Mouse (Mus musculus) hindbrain, embryonic 15.5 days (tissue): ENCODE results near the gene Uvrag. TPM values are rescaled to one million over a fixed set of nuclear protein-coding genes. Genes with fewer than 3 reads are reported as not detected.

Experiments
- ATAC-seq: fragments of 200-750 bp; cut with Nextera tagmentation; 2 replicates; pipeline ENCODE4 v1.8.0; 2017; ENCODE audit warnings: low read depth, moderate number of reproducible peaks, moderate TSS enrichment; ENCODE audit not compliant: low FRiP score
- H3K27ac ChIP-seq: fragments of 300-500 bp; sonication (generic); replicated peaks from 2 replicates; pipeline ENCODE4 v1.5.1; 2015; ENCODE audit warnings: mild to moderate bottlenecking, inconsistent platforms
- H3K27me3 ChIP-seq: fragments of 300-500 bp; sonication (generic); 2 replicates; pipeline ENCODE4 v1.6.1; 2015; ENCODE audit warnings: control low read depth, inconsistent platforms
- H3K36me3 ChIP-seq: fragments of 300-500 bp; sonication (generic); 2 replicates; pipeline ENCODE4 v1.6.1; 2015; ENCODE audit warnings: control low read depth, inconsistent platforms
- H3K4me1 ChIP-seq: fragments of 300-500 bp; sonication (generic); replicated peaks from 2 replicates; pipeline ENCODE4 v1.6.1; 2015; ENCODE audit warnings: control low read depth, inconsistent platforms
- H3K4me2 ChIP-seq: fragments of 300-500 bp; sonication (generic); 2 replicates; pipeline ENCODE4 v1.6.1; 2015; ENCODE audit warnings: moderate library complexity, mild to moderate bottlenecking, inconsistent platforms
- H3K4me3 ChIP-seq: fragments of 300-500 bp; sonication (generic); 2 replicates; pipeline ENCODE4 v1.5.1; 2015; ENCODE audit warnings: mild to moderate bottlenecking, inconsistent platforms
- H3K9ac ChIP-seq: fragments of 300-500 bp; sonication (generic); 2 replicates; pipeline ENCODE4 v1.6.1; 2015; ENCODE audit warnings: inconsistent platforms
- H3K9me3 ChIP-seq: fragments of 300-500 bp; sonication (generic); 2 replicates; pipeline ENCODE4 v1.6.1; 2016; ENCODE audit warnings: control low read depth, inconsistent platforms
- WGBS: fragments of 180-500 bp; shearing (Covaris S2); methylation state at CpG from one replicate; pipeline ENCODE4 v1.1.7; 2015; 5-methylcytosine and 5-hydroxymethylcytosine counted together
- polyA plus RNA-seq: library from polyadenylated mRNA; unstranded; fragments of >200 nt; fragmentation: Nextera tagmentation; extraction: Ambion mirVana; gene quantifications from 2 replicates; pipeline ENCODE4 v1.2.1, GENCODE M21; 2015

Uvrag gene
- polyA plus RNA-seq, 1 experiment from 2014 or later, result 16.8 TPM

DNA sequence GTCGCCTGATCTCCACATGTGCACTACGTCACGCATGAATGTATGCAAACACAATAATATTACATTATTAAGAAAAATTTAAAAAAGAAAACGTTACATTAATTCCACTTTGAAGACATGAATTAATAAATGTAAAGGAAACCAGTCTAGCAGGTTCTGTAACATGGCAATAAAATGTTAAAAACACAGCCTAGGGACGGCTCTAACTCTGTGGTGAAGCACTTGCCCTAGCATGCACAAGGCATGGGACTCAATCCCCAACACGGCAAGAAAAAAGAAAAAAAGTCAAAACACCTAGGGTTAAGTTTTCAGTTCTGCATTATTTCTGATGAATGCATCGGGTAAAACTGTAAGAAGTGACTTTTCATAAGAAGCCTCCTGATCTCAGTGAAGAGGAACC, 143.2 kb downstream of the Uvrag start:
- Histone ChIP-seq H3K27ac (no peak overlapping the region), H3K27me3 (no peaks in the 10 kb centered on the region), H3K9ac (no peak overlapping the region), H3K4me2 (no peak overlapping the region), H3K9me3 (no peaks in the 10 kb centered on the region), H3K36me3 (no peaks in the 10 kb centered on the region), H3K4me3 (no peak overlapping the region), H3K4me1 (no peaks in the 10 kb centered on the region)
- ATAC-seq, result no peak
- WGBS, result 91% methylated on average over 7 of the region's 7 CpGs

DNA sequence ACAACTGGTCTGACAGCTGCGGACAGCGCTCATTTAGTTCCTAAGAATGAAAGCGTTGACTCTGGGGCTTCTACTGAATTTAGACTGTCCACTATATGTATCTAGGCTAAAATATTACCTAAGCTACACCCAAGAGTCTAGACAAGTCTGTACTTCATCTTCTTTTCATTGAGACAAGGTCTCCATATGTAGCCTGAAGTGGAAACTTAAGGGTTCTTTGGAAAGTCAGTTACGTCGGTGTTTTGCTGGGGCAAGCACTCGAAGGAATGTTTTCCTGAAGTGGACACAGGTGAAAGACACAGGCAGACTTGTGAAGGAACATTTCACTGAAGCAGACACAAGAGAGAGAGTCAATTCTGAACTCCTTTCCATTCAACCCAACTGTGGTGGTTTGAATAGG, 144.2 kb downstream of the Uvrag start:
- Histone ChIP-seq H3K4me2 (no peak overlapping the region), H3K4me3 (no peak overlapping the region), H3K36me3 (no peaks in the 10 kb centered on the region), H3K4me1 (no peaks in the 10 kb centered on the region), H3K9ac (no peak overlapping the region), H3K27ac (no peak overlapping the region), H3K27me3 (no peaks in the 10 kb centered on the region), H3K9me3 (no peaks in the 10 kb centered on the region)
- no peak for ATAC-seq
- WGBS, result 97% methylated on average over 6 of the region's 6 CpGs

DNA sequence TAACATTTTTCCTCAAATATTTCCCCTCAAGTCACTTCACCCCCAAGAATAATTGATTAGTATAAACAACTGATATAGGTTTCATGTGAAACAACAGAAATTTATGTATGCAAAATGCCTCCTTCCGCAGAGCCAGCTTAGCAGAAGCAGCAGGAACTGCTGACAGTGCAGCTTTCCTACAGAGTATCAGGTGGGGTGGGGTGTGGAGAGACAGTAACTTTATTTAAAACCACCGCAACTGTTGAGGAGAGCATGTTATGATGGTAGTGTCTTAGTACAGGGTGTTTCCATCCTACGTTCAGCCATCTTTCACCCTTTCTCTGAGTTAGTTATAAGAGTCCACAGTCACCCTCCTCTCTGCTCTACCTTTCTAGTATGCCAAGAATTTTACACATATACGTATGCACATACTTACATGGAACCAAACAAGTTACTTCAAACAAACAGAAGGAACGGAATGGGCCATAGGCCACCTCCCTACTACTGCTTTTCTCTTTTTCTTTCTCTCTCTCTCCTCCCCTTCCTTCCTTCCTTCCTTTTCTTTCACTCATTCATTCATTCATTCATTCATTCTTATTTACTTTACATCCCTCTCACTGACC, 145.7 kb downstream of the Uvrag start:
- Histone ChIP-seq H3K9me3 (no peaks in the 10 kb centered on the region), H3K4me3 (no peak overlapping the region), H3K4me1 (no peaks in the 10 kb centered on the region), H3K36me3 (no peaks in the 10 kb centered on the region), H3K9ac (no peak overlapping the region), H3K4me2 (no peak overlapping the region), H3K27me3 (no peaks in the 10 kb centered on the region), H3K27ac (no peak overlapping the region)
- ATAC-seq, result no peak
- WGBS, result 92% methylated on average over 5 of the region's 5 CpGs

DNA sequence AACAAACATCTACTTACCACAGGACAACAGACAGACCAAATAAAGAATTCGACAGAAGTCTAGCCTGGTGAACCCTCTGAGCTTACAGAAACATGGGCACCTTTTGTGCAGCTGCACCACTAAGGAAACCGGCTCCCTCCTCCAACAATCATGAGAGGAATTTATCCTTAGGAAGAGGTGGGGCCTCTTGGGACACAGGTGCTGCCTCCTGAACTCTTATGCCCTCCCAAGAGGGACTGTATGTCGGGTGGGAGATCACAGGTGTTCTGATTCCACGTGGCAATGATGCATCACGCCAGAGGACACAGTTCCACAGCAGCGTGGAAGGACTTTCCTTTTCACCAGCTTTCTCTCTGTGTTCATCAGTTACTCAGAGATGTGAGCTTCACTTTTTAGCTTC, 146.8 kb downstream of the Uvrag start:
- no peak overlapping the region for H3K4me2 ChIP-seq
- H3K4me1 ChIP-seq, result no peaks in the 10 kb centered on the region
- no peaks in the 10 kb centered on the region for H3K27me3 ChIP-seq
- no peaks in the 10 kb centered on the region for H3K36me3 ChIP-seq
- 83% methylated on average over 6 of the region's 6 CpGs for WGBS
- H3K4me3 ChIP-seq, result no peak overlapping the region
- H3K9me3 ChIP-seq, result no peaks in the 10 kb centered on the region
- ATAC-seq, result no peak
- H3K9ac ChIP-seq, result no peak overlapping the region
- no peak overlapping the region for H3K27ac ChIP-seq

DNA sequence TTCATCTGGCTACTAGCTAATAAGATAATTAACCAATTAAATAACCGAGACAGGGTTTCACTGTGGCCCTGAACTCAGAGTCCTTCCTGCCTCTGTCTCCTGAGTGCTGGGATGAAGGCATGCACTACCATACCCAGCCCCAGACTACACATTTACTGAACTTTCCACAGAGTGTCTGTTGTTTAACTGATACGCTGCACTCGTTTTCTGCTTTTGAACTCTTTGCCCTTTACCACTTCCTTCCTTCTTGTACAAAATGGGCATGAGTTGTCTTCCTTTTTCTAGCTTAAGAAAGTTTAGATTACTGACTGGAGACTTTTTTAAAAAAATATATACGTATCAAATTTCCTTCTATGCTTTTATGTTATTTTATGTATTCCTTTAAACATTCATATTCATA, 147.5 kb downstream of the Uvrag start:
- no peak overlapping the region for H3K4me3 ChIP-seq
- H3K9me3 ChIP-seq, result no peaks in the 10 kb centered on the region
- no peak overlapping the region for H3K27ac ChIP-seq
- no peaks in the 10 kb centered on the region for H3K36me3 ChIP-seq
- H3K27me3 ChIP-seq, result no peaks in the 10 kb centered on the region
- no peak overlapping the region for H3K4me2 ChIP-seq
- ATAC-seq, result no peak
- H3K4me1 ChIP-seq, result no peaks in the 10 kb centered on the region
- H3K9ac ChIP-seq, result no peak overlapping the region
- WGBS, result 91% methylated on average over 4 of the region's 4 CpGs

DNA sequence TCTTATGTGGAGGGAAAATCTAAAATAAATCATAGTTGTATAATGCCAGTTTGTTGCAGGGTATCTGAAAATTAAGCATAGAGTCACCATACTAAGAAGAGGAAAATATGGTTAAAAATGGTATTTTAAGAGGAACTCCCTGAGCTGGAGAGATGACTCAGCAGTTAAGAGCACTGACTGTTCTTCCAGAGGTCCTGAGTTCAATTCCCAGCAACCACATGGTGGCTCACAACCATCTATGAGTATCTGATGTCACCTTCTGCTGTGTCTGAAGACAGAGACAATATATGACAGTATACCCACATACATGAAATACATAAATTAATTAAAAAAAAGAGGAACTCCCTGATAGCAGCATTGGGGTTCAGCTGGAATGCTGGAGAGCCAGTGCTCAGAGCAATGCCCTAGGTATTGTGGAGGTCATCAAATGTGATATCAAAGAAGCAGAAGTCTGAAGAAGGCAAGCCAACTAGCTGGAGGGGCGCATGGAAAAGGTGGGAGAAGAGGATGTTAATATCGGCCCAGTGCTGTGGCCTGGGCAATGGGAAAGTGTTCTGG, 149.7 kb downstream of the Uvrag start:
- Histone ChIP-seq H3K9me3 (no peaks in the 10 kb centered on the region), H3K4me3 (no peak overlapping the region), H3K27ac (no peak overlapping the region), H3K4me2 (no peak overlapping the region), H3K4me1 (no peaks in the 10 kb centered on the region), H3K9ac (no peak overlapping the region), H3K36me3 (no peaks in the 10 kb centered on the region), H3K27me3 (no peaks in the 10 kb centered on the region)
- ATAC-seq, result no peak
- WGBS, result 95% methylated on average over 2 of the region's 2 CpGs

DNA sequence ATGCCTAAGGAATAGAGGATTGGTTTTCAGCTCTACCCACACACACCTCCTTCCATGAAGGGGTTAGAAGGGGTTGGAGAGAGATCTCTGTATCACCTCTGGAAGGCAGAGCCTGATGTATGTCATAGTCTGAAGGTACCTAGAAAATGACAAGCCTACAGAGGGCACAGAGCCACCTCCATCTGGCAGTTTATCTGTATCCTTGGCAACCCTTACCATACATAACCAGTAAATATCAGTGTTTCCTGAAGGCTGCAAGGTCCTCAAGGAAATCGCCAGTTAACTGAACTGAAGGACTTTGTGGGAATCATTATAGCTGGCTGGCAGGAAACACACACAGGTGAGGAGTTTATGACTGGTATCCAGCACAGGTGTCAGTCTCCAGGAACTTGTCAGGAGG, 150.4 kb downstream of the Uvrag start:
- ATAC-seq, result no peak
- H3K27me3 ChIP-seq, result no peaks in the 10 kb centered on the region
- H3K9me3 ChIP-seq, result no peaks in the 10 kb centered on the region
- H3K4me2 ChIP-seq, result no peak overlapping the region
- no peak overlapping the region for H3K4me3 ChIP-seq
- H3K27ac ChIP-seq, result no peak overlapping the region
- H3K36me3 ChIP-seq, result no peaks in the 10 kb centered on the region
- H3K4me1 ChIP-seq, result no peaks in the 10 kb centered on the region
- 93% methylated on average over 1 of the region's 1 CpGs for WGBS
- H3K9ac ChIP-seq, result no peak overlapping the region

DNA sequence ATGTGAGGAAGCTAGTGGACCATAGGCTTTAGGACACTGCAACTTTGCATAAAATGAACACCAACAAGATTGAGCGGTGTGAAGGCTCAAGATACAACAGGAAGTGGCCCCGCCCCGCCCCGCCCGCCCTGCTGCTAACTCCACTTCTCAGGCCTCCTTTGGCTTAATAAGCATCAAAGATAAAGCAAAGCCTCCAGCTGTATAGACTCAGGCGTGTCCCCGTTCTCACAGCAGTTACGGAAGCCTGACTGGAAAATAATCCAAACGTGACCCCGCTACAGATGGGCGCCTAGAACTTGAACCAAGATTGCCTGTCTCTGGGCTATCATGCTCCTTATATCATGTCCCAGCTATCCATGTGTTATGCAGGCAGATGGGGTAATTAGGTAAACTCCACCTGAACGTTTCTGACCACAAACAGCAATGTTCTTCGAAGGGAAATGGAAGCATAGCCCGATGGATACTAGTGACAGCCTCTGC, 153.9 kb downstream of the Uvrag start:
- 94% methylated on average over 14 of the region's 14 CpGs for WGBS

DNA sequence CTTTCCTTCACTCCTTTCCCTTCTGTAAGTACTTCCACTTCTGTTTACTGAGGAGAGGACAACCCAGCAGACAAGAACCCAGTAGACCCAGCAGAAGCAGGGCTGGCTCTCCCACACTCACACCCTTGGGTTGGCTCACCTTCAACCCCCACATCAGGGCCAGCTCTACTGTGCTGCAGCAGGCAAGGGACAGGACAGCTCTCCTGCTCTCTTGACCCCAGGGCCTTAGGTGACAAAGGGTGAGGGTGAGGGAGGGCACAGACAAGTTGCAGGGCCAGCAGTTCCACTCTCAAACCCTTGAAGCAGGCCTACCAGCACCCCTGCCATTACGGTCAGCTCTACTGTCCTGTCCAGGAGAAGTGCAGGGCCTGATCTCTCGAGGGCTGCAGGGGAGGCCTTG, 155.0 kb downstream of the Uvrag start:
- no peaks in the 10 kb centered on the region for H3K4me1 ChIP-seq
- no peak overlapping the region for H3K4me2 ChIP-seq
- ATAC-seq, result no peak
- no peaks in the 10 kb centered on the region for H3K36me3 ChIP-seq
- H3K9ac ChIP-seq, result no peak overlapping the region
- no peak overlapping the region for H3K27ac ChIP-seq
- no peak overlapping the region for H3K4me3 ChIP-seq
- H3K27me3 ChIP-seq, result no peaks in the 10 kb centered on the region
- H3K9me3 ChIP-seq, result no peaks in the 10 kb centered on the region
- WGBS, result 80% methylated on average over 2 of the region's 2 CpGs

More for the DNA sequence above, 153.9 kb downstream of the Uvrag start:
- no peak overlapping the region for H3K27ac ChIP-seq
- H3K36me3 ChIP-seq, result no peaks in the 10 kb centered on the region
- H3K4me2 ChIP-seq, result no peak overlapping the region
- no peak for ATAC-seq
- no peaks in the 10 kb centered on the region for H3K9me3 ChIP-seq
- H3K9ac ChIP-seq, result no peak overlapping the region
- no peak overlapping the region for H3K4me3 ChIP-seq
- no peaks in the 10 kb centered on the region for H3K27me3 ChIP-seq
- no peaks in the 10 kb centered on the region for H3K4me1 ChIP-seq

DNA sequence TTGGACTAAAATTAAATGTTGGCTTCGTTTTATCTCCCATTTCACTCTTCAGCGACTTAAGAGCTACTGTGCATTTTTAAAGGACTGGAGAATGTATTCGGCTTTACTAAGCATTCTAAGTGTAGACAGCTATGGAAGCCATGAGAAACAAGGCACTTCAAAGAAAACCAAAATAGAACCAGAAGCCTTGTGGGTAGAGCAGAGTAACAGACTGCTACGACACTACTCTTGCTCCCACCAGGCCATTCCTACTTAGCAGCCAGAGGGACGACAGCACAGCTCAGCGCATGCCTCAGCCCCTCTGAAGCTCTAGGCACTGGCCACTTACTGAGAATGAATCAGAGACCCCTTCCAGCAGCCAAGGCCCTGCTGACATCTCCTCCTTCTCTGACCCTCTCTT, 155.5 kb downstream of the Uvrag start:
- Histone ChIP-seq H3K36me3 (no peaks in the 10 kb centered on the region), H3K9ac (no peak overlapping the region), H3K4me1 (no peaks in the 10 kb centered on the region), H3K27ac (no peak overlapping the region), H3K9me3 (no peaks in the 10 kb centered on the region), H3K4me3 (no peak overlapping the region), H3K27me3 (no peaks in the 10 kb centered on the region), H3K4me2 (no peak overlapping the region)
- 80% methylated on average over 6 of the region's 6 CpGs for WGBS
- ATAC-seq, result no peak

DNA sequence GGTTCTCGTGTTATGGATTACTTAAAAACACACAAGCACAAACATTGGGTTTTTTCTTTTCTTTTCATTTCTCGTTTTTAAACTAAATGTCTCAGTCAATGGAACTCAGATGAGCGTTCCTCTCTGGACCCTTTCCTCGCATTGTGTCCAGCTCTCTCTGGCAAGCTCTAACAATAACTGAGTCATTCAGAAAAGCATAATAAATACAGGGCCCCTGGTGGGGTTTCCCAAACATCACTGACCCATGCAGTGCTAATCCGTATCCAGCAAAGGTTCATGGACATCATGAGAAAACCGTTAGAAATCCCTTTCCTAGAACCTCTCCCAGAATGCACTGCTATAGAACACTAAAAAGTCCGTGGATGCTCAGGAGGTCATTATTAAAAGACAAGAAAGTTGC, 156.6 kb downstream of the Uvrag start:
- ATAC-seq, result no peak
- no peaks in the 10 kb centered on the region for H3K9me3 ChIP-seq
- WGBS, result 45% methylated on average over 7 of the region's 7 CpGs
- no peak overlapping the region for H3K9ac ChIP-seq
- no peaks in the 10 kb centered on the region for H3K27me3 ChIP-seq
- no peak overlapping the region for H3K4me2 ChIP-seq
- H3K4me3 ChIP-seq, result no peak overlapping the region
- H3K36me3 ChIP-seq, result no peaks in the 10 kb centered on the region
- H3K4me1 ChIP-seq, result no peaks in the 10 kb centered on the region
- no peak overlapping the region for H3K27ac ChIP-seq

DNA sequence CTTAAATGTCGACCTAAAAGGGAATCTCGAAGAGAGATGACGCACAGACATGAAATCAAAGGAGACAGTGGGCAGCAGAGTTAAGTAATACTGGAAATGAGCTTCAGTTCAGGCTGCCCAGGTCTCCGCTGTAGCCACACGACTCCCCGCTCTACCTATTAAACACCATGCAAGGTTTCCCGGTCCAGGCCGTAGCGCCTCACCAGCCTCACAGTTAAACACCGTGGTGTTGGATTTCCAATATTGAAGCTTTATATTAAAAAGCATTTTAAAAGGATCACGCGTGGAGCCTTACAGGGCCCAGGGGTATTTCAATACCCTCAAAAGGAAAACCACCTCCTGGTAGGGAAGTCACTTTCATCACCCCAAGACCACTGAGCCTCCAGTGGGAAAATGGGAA, 157.9 kb downstream of the Uvrag start:
- H3K36me3 ChIP-seq, result no peaks in the 10 kb centered on the region
- H3K4me1 ChIP-seq, result no peaks in the 10 kb centered on the region
- H3K9me3 ChIP-seq, result no peaks in the 10 kb centered on the region
- H3K4me3 ChIP-seq, result no peak overlapping the region
- no peak overlapping the region for H3K9ac ChIP-seq
- no peak overlapping the region for H3K4me2 ChIP-seq
- H3K27me3 ChIP-seq, result no peaks in the 10 kb centered on the region
- ATAC-seq, result no peak; the same call in 1 of the 2 replicates
- 75% methylated on average over 12 of the region's 12 CpGs for WGBS
- H3K27ac ChIP-seq, result no peak overlapping the region

DNA sequence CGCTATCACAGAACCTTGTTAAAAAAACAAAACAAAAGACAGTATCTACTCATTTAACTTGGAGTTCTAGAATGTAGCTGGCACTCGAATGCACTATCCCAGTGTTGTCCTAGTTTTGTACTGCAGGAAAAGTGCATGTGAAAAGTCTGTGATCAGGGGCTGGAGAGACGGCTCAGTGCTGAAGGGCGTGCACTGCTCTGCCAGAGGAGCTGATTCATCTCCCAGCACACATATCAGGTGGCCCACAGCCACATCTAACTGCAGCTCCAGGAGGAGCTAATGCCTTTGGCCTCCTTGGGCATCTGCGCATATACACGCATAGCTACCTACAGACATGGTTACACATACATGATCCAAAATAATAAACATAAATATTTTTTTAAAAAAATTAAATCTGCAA, 159.5 kb downstream of the Uvrag start:
- WGBS, result 91% methylated on average over 6 of the region's 6 CpGs
- H3K4me3 ChIP-seq, result no peak overlapping the region
- no peak for ATAC-seq

More for the DNA sequence above, 159.5 kb downstream of the Uvrag start:
- no peaks in the 10 kb centered on the region for H3K27me3 ChIP-seq
- H3K9me3 ChIP-seq, result no peaks in the 10 kb centered on the region
- H3K4me1 ChIP-seq, result no peaks in the 10 kb centered on the region
- no peaks in the 10 kb centered on the region for H3K36me3 ChIP-seq
- no peak overlapping the region for H3K4me2 ChIP-seq
- no peak overlapping the region for H3K9ac ChIP-seq
- no peak overlapping the region for H3K27ac ChIP-seq
